Mouse (Mus musculus) cerebellum, adult 9-11 months (tissue): ENCODE data around the gene Gatad2a.

Source experiments
- DNase-seq: peaks from one replicate; pipeline ENCODE4 v3.0.0; 2022

Gene Gatad2a

GRCm38 (mm10) chr8:69895772-69896451, 100.3 kb downstream of the Gatad2a start:
- DNase-seq: no peak

GRCm38 (mm10) chr8:69894836-69895332, 101.3 kb downstream of the Gatad2a start:
- no peak for DNase-seq

GRCm38 (mm10) chr8:69893863-69894262, 102.3 kb downstream of the Gatad2a start:
- DNase-seq: peak; percentile 52

GRCm38 (mm10) chr8:69890813-69891241, 105.4 kb downstream of the Gatad2a start:
- no peak for DNase-seq

- no peak for DNase-seq
Measured at GRCm38 (mm10) chr8:69888902-69889301, 107.3 kb downstream of the Gatad2a start.

- DNase-seq: no peak
Measured at GRCm38 (mm10) chr8:69888244-69888866, 107.8 kb downstream of the Gatad2a start.

- no peak for DNase-seq
Measured at GRCm38 (mm10) chr8:69887289-69888243, 108.6 kb downstream of the Gatad2a start, which contains the start of gene Cilp2. Gene Cilp2, minus strand, starts transcription at chr8:69887687.

- DNase-seq: no peak
Measured at GRCm38 (mm10) chr8:69884141-69884540, 112.0 kb downstream of the Gatad2a start.

GRCm38 (mm10) chr8:69882833-69883600, 113.2 kb downstream of the Gatad2a start:
- no peak for DNase-seq

GRCm38 (mm10) chr8:69882021-69882756, 114.0 kb downstream of the Gatad2a start:
- no peak for DNase-seq

GRCm38 (mm10) chr8:69881261-69881865, 114.8 kb downstream of the Gatad2a start:
- peak; percentile 5 for DNase-seq

GRCm38 (mm10) chr8:69880841-69881240, 115.3 kb downstream of the Gatad2a start:
- DNase-seq: no peak

GRCm38 (mm10) chr8:69879678-69880077, 116.5 kb downstream of the Gatad2a start:
- DNase-seq: no peak

GRCm38 (mm10) chr8:69877992-69878391, 118.2 kb downstream of the Gatad2a start:
- DNase-seq: no peak

- no peak for DNase-seq
Measured at GRCm38 (mm10) chr8:69877396-69877795, 118.8 kb downstream of the Gatad2a start.

GRCm38 (mm10) chr8:69876967-69877366, 119.2 kb downstream of the Gatad2a start:
- DNase-seq: no peak

- no peak for DNase-seq
Measured at GRCm38 (mm10) chr8:69876097-69876496, 120.1 kb downstream of the Gatad2a start.

- DNase-seq: no peak
Measured at GRCm38 (mm10) chr8:69874654-69875053, 121.5 kb downstream of the Gatad2a start.

GRCm38 (mm10) chr8:69874155-69874554, 122.0 kb downstream of the Gatad2a start:
- DNase-seq: no peak

GRCm38 (mm10) chr8:69870907-69871306, 125.3 kb downstream of the Gatad2a start:
- no peak for DNase-seq
